Mouse (Mus musculus) neural tube, embryonic 12.5 days (tissue): ENCODE measurements around the gene Uts2. TPM values are rescaled to one million over a fixed set of nuclear protein-coding genes. Genes with fewer than 3 reads are reported as not detected.

Source experiments
- polyA plus RNA-seq: library from polyadenylated mRNA; unstranded; fragments of >200 nt; fragmentation: Nextera tagmentation; extraction: Ambion mirVana; gene quantifications from 2 replicates; pipeline ENCODE4 v1.2.1, GENCODE M21; 2016

The Uts2 gene
- polyA plus RNA-seq, 1 experiment from 2014 or later = 1.5 TPM

Other genes starting within 250 kb of the Uts2 start
- gene Errfi1, start 143.2 kb upstream of the Uts2 start, polyA plus RNA-seq = 56.1 and 60.3 TPM in 2 replicates
- 371 and 380 TPM in 2 replicates for gene Park7, start 82.7 kb upstream of the Uts2 start, polyA plus RNA-seq
- 0.29 and 0.83 TPM in 2 replicates for gene Tnfrsf9, start 82.5 kb upstream of the Uts2 start, polyA plus RNA-seq
- gene Per3, start 47.6 kb downstream of the Uts2 start, polyA plus RNA-seq = 3.4 and 3.6 TPM in 2 replicates
- gene Vamp3, start 60.9 kb downstream of the Uts2 start, polyA plus RNA-seq = 65.4 and 70.7 TPM in 2 replicates
- gene Gm13090, start 92.5 kb downstream of the Uts2 start, polyA plus RNA-seq = 0.38 TPM in 1 of 2 replicates, not detected in the other